Mouse (Mus musculus): ENCODE results near the gene Mup18.
"Not testable (repeated sequence)": the region's sequence is repeated elsewhere in the genome, so short reads cannot be mapped to it uniquely, and the experiment has no call there.

Mup18 gene

DNA sequence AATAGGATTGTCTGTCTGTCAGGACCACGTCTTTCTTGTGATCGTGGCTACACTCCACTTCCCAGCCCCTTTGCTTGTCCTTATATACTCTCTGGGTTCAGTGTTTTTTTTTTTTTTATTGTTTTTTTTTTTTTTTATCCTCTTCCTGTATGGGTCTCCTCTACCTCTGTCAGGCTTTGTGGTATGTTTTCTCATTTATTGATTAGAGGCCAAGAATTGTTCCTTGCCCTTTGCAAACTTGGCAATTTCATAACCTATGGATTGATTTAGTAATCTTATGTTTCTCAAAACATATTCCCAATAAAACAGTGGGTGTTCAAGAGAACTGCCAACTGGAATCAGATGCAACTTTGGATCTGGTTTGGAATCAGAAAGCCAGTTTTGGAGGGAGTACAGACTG, at the start of gene Mup18:
Mup18 (minus strand) TSS at position 101 of the 400 bp plus-strand sequence.
- not testable (repeated sequence) for DNase-seq (ENCODE audit: low read depth, low spot score)

DNA sequence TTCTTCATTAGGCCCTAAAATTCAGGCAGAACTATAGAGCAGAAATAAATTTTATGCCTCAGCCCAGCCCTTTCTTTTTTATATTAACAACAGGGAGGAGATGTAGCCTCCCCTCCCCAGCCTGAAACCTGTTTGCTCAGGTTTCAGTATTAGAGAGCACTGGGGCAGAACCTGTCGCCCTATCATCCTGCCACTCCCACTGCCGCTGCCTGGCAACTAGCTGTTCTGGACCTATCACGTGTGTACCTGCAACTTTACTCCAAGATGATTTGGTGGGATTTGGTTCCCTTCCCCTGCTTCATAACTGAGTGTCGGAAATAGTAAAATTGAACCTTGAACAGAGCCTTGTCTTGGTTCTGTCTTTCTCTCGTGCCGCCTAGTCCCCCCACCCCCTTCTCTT, 40.4 kb upstream of the Mup18 start:
- DNase-seq (ENCODE audit: low read depth, low spot score): not testable (repeated sequence)
